Mouse (Mus musculus): ENCODE results near the gene Flywch1.

GRCm38 (mm10) chr17:23791079-23791357, 19.6 kb upstream of the Flywch1 start:
- TF ChIP-seq CTCF (IDR thresholded peaks at IDR 0.05; ENCODE audit: low read depth) (no peak), EP300 (IDR thresholded peaks at IDR 0.05; ENCODE audit: low read depth) (no peak)

All from liver, embryonic 14.5 days (tissue).